Mouse (Mus musculus) B cell, adult 62 days (primary cell): ENCODE data around the gene Tmem9b. TPM values are rescaled to one million over a fixed set of nuclear protein-coding genes. Genes with fewer than 3 reads are reported as not detected.

Source experiments
- total RNA-seq: library from RNA; stranded (reverse); gene quantifications from 4 replicates; pipeline ENCODE4 v1.2.4, GENCODE M21; 2023

Gene Tmem9b
- total RNA-seq, result 23.7 to 29.7 TPM (median 27.4 TPM) in 4 replicates

GRCm38 (mm10) chr7:109752008-109752925, at the start of gene Tmem9b:
Gene Tmem9b, minus strand, starts transcription at chr7:109752875.

GRCm38 (mm10) chr7:109781470-109782203, 29.0 kb upstream of the Tmem9b start, which contains the start of gene Nrip3:
Gene Nrip3, minus strand, starts transcription at chr7:109782025.

GRCm38 (mm10) chr7:109731626-109732025, 21.0 kb downstream of the Tmem9b start, which contains the start of gene Ascl3:
Gene Ascl3, minus strand, starts transcription at chr7:109731726.

GRCm38 (mm10) chr7:109723697-109724096, 29.0 kb downstream of the Tmem9b start, which contains the start of gene BC051019:
Gene BC051019, minus strand, starts transcription at chr7:109723850.

GRCm38 (mm10) chr7:109703190-109704015, 49.3 kb downstream of the Tmem9b start, which contains the start of the genes St5 and Akip1:
Gene St5, minus strand, starts transcription at chr7:109703605.
Gene Akip1, plus strand, starts transcription at chr7:109703690.

Other genes with a start within 250 kb of the Tmem9b start
- gene Trim66, start 244.7 kb downstream of the Tmem9b start, total RNA-seq, result 0.36 to 0.52 TPM (median 0.50 TPM) in 4 replicates
- gene Rpl27a, start 233.7 kb downstream of the Tmem9b start, total RNA-seq, result 550 to 565 TPM (median 553 TPM) in 4 replicates
- gene St5, start 49.3 kb downstream of the Tmem9b start, total RNA-seq, result 0.18 to 0.78 TPM (median 0.33 TPM) in 4 replicates
- gene Akip1, start 49.2 kb downstream of the Tmem9b start, total RNA-seq, result 7.5 to 13.0 TPM (median 11.8 TPM) in 4 replicates
- gene BC051019, start 29.0 kb downstream of the Tmem9b start, total RNA-seq, result not detected in 4 replicates
- gene Ascl3, start 21.1 kb downstream of the Tmem9b start, total RNA-seq, result not detected in 4 replicates
- 0.19 TPM in 1 of 4 replicates, not detected in the others for gene Nrip3, start 29.1 kb upstream of the Tmem9b start, total RNA-seq
- not detected in 4 replicates for gene Scube2, start 112.8 kb upstream of the Tmem9b start, total RNA-seq
- gene Dennd5a, start 207.6 kb upstream of the Tmem9b start, total RNA-seq, result 90.5 to 128 TPM (median 110 TPM) in 4 replicates
- 58.3 to 60.8 TPM (median 59.0 TPM) in 4 replicates for gene Tmem41b, start 234.1 kb upstream of the Tmem9b start, total RNA-seq